Mouse (Mus musculus): ENCODE measurements around the gene F2rl2.

DNA sequence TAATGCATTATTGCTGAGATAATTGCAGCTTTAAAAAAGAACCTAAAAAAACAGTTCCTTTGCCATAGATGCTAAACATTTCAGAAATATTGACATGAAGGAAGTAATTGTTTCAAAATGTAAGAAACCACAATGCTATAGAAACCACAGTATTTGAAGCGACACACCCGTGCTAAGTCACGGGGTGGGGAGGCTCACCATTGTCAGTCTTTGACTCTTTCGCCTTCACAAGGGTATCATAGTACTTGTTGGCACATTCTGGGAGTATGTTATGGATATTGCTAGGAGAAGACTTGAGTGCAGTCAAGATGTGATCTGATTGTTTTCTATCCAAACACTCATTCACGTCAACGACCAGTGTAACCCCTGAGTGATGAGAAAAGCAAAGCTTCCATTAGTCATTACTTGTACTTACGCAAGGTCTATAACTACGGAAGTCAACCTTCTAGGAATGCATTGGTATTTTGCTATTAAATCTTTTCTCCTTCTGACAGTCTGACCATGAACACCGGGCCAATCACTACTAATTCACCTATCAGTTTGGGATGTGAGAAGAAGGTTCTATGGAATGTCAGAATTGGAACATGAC is 11.9 kb upstream of the F2rl2 start:
- TF ChIP-seq CTCF (IDR thresholded peaks at IDR 0.05; ENCODE audit: insufficient read depth, low read depth, low read length) (no peak), POLR2A (IDR thresholded peaks at IDR 0.05; ENCODE audit: insufficient read depth, low read depth, low read length) (no peak)

Data from olfactory bulb, adult 2 months (tissue).